11 mouse cellular contexts compared by ENCODE assay signal in the genomic region with DNA sequence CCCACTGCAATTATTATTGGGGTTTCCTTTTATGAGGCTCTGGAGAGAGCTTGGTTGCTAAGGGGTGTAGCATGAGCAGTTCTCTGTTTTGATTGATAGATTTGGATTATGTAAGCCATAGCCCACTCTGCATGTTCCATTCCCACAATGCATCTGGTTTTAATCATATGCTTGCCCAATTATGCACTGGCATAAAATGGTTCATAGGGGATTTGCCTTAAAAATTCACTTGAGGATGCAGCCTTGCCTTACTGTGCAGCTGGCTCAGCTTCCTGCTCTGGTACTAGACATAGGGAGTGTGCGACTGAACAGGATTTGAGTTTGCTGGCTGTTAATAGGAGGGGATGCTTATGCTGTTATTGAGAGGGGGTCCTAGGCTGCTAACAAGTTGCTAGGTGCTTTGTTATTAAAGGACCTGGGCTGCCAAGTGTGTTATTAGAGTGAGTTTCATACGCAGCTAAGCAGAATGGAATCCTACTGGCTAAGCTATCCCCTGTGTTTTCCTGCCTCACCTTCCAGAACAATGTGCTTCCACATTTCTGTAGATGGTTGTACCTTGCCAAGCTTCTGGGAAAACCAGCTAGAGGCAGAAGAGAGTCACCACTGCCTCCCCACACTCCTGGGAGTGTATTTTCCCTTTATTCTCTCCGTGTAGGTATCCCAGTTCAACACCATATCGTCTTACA.
DNase-seq lines count a peak whose midpoint lies in the region; ATAC-seq lines count a peak whose summit lies in the region.
"Had no signal": no experiment of that assay in that cellular context is flagged by ENCODE, and none has a peak within 500 bp of the region (broad histone marks: within the 10 kb centered on the region; RNA-seq: fewer than 3 reads in every experiment).

No protein-coding gene starts in this region.

- peaks cover 27% of the 10 kb centered on the region for H3K4me1 ChIP-seq in embryonic facial prominence, embryonic 14.5 days (ENCODE audit: control insufficient read depth, insufficient read depth, low read length)
- H3K4me1 ChIP-seq in hindbrain, embryonic 16.5 days (ENCODE audit: control insufficient read depth, insufficient read depth, low read depth, low read length): peaks cover 21% of the 10 kb centered on the region
- peaks cover 30% of the 10 kb centered on the region for H3K4me1 ChIP-seq in neural tube, embryonic 12.5 days

- H3K9ac ChIP-seq in embryonic facial prominence, embryonic 14.5 days (ENCODE audit: low read depth, low read length): no peak overlapping the region
- no peak overlapping the region for H3K9ac ChIP-seq in hindbrain, embryonic 16.5 days (ENCODE audit: low read depth, low read length)
- H3K9ac ChIP-seq in neural tube, embryonic 12.5 days: no peak overlapping the region
- H3K9ac ChIP-seq: intestine, embryonic 15.5 days; liver, embryonic 14.5 days; stomach, embryonic 15.5 days had no signal

- H3K27ac ChIP-seq in embryonic facial prominence, embryonic 14.5 days (replicated peaks; ENCODE audit: low read depth, low read length): peak overlapping the region; percentile 63
- H3K27ac ChIP-seq in hindbrain, embryonic 16.5 days (ENCODE audit: low read depth, low read length): peak overlapping the region; percentile 62
- peak overlapping the region; percentile 50; the same call in 1 of the 2 replicates for H3K27ac ChIP-seq in neural tube, embryonic 12.5 days
- H3K27ac ChIP-seq: intestine, embryonic 15.5 days; liver, embryonic 14.5 days; stomach, embryonic 15.5 days had no signal

- 44% methylated on average over 4 of the region's 4 CpGs for WGBS in embryonic facial prominence, embryonic 14.5 days
- 52% methylated on average over 4 of the region's 4 CpGs for WGBS in hindbrain, embryonic 16.5 days
- 70% methylated on average over 4 of the region's 4 CpGs for WGBS in neural tube, embryonic 12.5 days

- H3K4me3 ChIP-seq in embryonic facial prominence, embryonic 14.5 days (ENCODE audit: low read depth, low read length): no peak overlapping the region
- no peak overlapping the region for H3K4me3 ChIP-seq in hindbrain, embryonic 16.5 days (ENCODE audit: low read length)
- no peak overlapping the region for H3K4me3 ChIP-seq in neural tube, embryonic 12.5 days
- H3K4me3 ChIP-seq: intestine, embryonic 15.5 days; stomach, embryonic 15.5 days had no signal

- no peaks in the 10 kb centered on the region for H3K27me3 ChIP-seq in embryonic facial prominence, embryonic 14.5 days (replicated peaks; ENCODE audit: control insufficient read depth, insufficient read depth, low read length)
- no peaks in the 10 kb centered on the region for H3K27me3 ChIP-seq in hindbrain, embryonic 16.5 days (replicated peaks; ENCODE audit: control insufficient read depth, insufficient read depth, low read length)
- H3K27me3 ChIP-seq in neural tube, embryonic 12.5 days (replicated peaks): no peaks in the 10 kb centered on the region
- H3K27me3 ChIP-seq: intestine, embryonic 15.5 days; stomach, embryonic 15.5 days had no signal

- no peaks in the 10 kb centered on the region for H3K36me3 ChIP-seq in embryonic facial prominence, embryonic 14.5 days (ENCODE audit: control insufficient read depth, insufficient read depth, low read length)
- no peaks in the 10 kb centered on the region for H3K36me3 ChIP-seq in hindbrain, embryonic 16.5 days (ENCODE audit: control insufficient read depth, insufficient read depth, low read length)
- H3K36me3 ChIP-seq in neural tube, embryonic 12.5 days: no peaks in the 10 kb centered on the region
- H3K36me3 ChIP-seq: intestine, embryonic 15.5 days; stomach, embryonic 15.5 days had no signal

- DNase-seq in layer of hippocampus, adult 9-10 months (ENCODE audit: low spot score): peak; percentile 18
- DNase-seq in layer of hippocampus, postnatal 25 days (ENCODE audit: extremely low spot score in 1 of 2, low spot score in 1 of 2): no peak
- peak; percentile 76 for DNase-seq in embryonic facial prominence, embryonic 14.5 days (ENCODE audit: low spot score)
- DNase-seq in right cerebral cortex, postnatal 14 days: no peak
- no peak for DNase-seq in lung, postnatal 14 days
- DNase-seq in lung, postnatal 4 days: no peak

- H3K9me3 ChIP-seq in embryonic facial prominence, embryonic 14.5 days (ENCODE audit: control insufficient read depth, low read length): no peaks in the 10 kb centered on the region
- no peaks in the 10 kb centered on the region for H3K9me3 ChIP-seq in hindbrain, embryonic 16.5 days (ENCODE audit: control insufficient read depth, low read length)
- H3K9me3 ChIP-seq in neural tube, embryonic 12.5 days: no peaks in the 10 kb centered on the region
- H3K9me3 ChIP-seq: intestine, embryonic 15.5 days; stomach, embryonic 15.5 days had no signal

- peak; percentile 65 for ATAC-seq in embryonic facial prominence, embryonic 14.5 days (ENCODE audit: low read depth)
- peak; percentile 73 for ATAC-seq in hindbrain, embryonic 16.5 days
- ATAC-seq in neural tube, embryonic 12.5 days (ENCODE audit: low FRiP score, low read depth): peak; percentile 68
- ATAC-seq: intestine, embryonic 15.5 days had no signal

- no peak overlapping the region for H3K4me2 ChIP-seq in embryonic facial prominence, embryonic 14.5 days (ENCODE audit: low read depth, low read length)
- no peak overlapping the region for H3K4me2 ChIP-seq in hindbrain, embryonic 16.5 days (ENCODE audit: low read length)
- no peak overlapping the region for H3K4me2 ChIP-seq in neural tube, embryonic 12.5 days (replicated peaks)
- H3K4me2 ChIP-seq: intestine, embryonic 15.5 days; stomach, embryonic 15.5 days had no signal

Comparison
In these comparisons a context has a peak if more than half of its experiments do, and no peak if none do; other contexts are left out.
1. DNase-seq: peak in layer of hippocampus, adult 9-10 months (single experiment) and embryonic facial prominence, embryonic 14.5 days (single experiment); none in layer of hippocampus, postnatal 25 days (0 of 2), right cerebral cortex, postnatal 14 days (single experiment), lung, postnatal 14 days (single experiment) and lung, postnatal 4 days (0 of 2).
2. Peak in every context shown above with its lines, with median percentiles within 50 percentile points of each other: ATAC-seq and H3K27ac ChIP-seq.